Mouse (Mus musculus) central nervous system, embryonic 18 days (tissue): ENCODE results near the gene Itgb4. TPM values are rescaled to one million over a fixed set of nuclear protein-coding genes. Genes with fewer than 3 reads are reported as not detected.

Experiments used
- polyA plus RNA-seq: library from polyadenylated mRNA; depleted of rRNA; stranded (reverse); fragments of >200 nt; gene quantifications from 2 replicates; pipeline ENCODE4 v1.2.3, GENCODE M21; 2012; rRNA removed

Itgb4 gene
- polyA plus RNA-seq: 1.1 and 1.2 TPM in 2 replicates

DNA sequence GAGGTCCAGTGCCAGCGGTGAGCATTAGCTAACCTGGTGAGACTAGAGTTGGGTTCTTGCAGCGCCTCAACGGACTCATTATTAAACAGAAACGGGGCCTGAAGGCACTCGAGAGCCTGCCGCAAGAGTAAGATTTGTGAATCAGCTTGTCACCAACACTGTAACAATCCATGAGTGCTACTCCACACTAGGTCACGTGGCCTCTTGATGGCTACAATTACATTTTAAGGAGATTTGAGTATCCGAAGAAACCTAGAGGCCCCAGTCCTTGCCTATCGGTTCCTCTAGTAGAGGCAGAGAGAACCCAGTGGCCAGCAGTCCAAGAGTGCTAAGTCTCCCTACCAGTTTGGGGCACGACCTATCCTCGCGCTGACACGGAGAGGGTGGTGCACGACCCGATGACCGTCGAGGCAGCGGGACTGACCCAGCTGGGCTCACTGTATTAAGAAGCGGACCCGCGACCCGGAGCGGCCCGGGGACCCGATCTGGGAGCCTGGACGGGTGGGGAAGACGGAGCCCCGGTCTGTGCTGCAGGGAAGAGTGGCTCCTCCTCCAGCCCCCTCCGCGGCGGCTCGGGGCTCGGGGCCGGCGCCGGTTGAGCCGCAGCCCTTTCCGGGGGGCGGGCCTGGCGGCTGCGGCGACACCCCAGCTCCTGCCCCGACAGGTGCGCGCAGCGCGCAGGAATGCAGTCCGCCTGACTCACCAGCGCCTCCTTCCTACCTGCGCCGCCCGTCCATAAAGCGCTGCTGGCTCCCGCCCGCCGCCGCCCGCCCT is at the start of gene Itgb4:
TSS of gene Itgb4 (plus strand) at position 401 of the 774 bp plus-strand sequence.

GRCm38 (mm10) chr11:115933108-115933746 is 41.3 kb upstream of the Itgb4 start, which contains the start of the genes Sap30bp and Recql5:
Gene Sap30bp, plus strand, starts transcription at chr11:115933282.
Gene Recql5, minus strand, starts transcription at chr11:115933477.

DNA sequence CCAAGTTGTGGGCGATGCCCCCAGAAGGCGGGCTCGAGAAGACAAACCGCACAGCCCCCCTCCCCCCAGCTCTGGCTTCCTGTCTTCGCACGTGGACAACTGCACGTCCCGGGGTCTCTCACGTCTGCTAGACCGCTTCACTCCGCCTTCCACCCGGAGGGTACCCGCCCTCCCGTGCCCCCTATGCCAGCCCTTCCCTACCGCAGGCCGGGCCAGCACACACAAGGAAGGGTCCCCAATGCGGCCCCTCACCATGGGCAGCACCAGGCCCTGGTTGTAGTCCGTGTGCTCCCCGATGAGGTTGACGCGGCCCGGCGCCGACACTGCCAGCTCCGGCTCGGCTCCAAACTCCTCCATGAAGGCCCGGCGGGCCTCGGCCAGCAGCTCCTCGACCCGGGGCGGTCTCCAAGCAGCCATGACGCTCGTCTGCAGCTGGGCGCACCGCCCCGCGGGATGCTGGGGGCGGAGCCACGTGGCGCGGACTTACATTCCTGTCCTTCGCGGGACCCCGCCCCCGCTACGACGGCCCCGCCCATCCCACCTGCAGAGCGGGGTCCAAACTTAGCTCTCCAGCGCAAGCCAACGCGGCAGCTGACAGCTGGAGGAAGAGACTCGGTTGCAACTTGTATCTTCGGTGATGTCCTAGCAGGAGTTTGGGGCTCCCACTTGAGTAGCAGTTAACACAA is 37.9 kb downstream of the Itgb4 start, which contains the start of gene Galk1:
TSS of gene Galk1 (minus strand) at position 458 of the 686 bp plus-strand sequence.

GRCm38 (mm10) chr11:116027756-116028155 is 53.2 kb downstream of the Itgb4 start, which contains the start of gene H3f3b:
Gene H3f3b, minus strand, starts transcription at chr11:116027962.

GRCm38 (mm10) chr11:116030088-116030897 is 55.8 kb downstream of the Itgb4 start, which contains the start of gene Unk:
Gene Unk, plus strand, starts transcription at chr11:116030322.

Other genes with a start within 250 kb of the Itgb4 start
- 33.2 and 39.8 TPM in 2 replicates for gene Tmem94, start 209.3 kb upstream of the Itgb4 start, polyA plus RNA-seq
- gene Caskin2, start 161.1 kb upstream of the Itgb4 start, polyA plus RNA-seq: 11.0 and 11.8 TPM in 2 replicates
- gene Tsen54, start 160.0 kb upstream of the Itgb4 start, polyA plus RNA-seq: 24.4 and 26.9 TPM in 2 replicates
- 1.4 and 1.6 TPM in 2 replicates for gene Llgl2, start 150.7 kb upstream of the Itgb4 start, polyA plus RNA-seq
- gene Myo15b, start 116.3 kb upstream of the Itgb4 start, polyA plus RNA-seq: 0.13 and 0.22 TPM in 2 replicates
- 0.31 and 2.1 TPM in 2 replicates for gene Smim5, start 74.7 kb upstream of the Itgb4 start, polyA plus RNA-seq
- gene Smim6, start 62.7 kb upstream of the Itgb4 start, polyA plus RNA-seq: 0.11 TPM in 1 of 2 replicates, not detected in the other
- 60.5 and 68.3 TPM in 2 replicates for gene Sap30bp, start 41.4 kb upstream of the Itgb4 start, polyA plus RNA-seq
- 25.8 and 28.1 TPM in 2 replicates for gene Recql5, start 41.2 kb upstream of the Itgb4 start, polyA plus RNA-seq
- gene Galk1, start 38.0 kb downstream of the Itgb4 start, polyA plus RNA-seq: 36.4 TPM in 2 replicates
- 867 and 875 TPM in 2 replicates for gene H3f3b, start 53.3 kb downstream of the Itgb4 start, polyA plus RNA-seq
- gene Unk, start 55.6 kb downstream of the Itgb4 start, polyA plus RNA-seq: 48.3 and 48.5 TPM in 2 replicates
- gene Unc13d, start 103.3 kb downstream of the Itgb4 start, polyA plus RNA-seq: 0.57 and 0.70 TPM in 2 replicates
- gene Wbp2, start 112.3 kb downstream of the Itgb4 start, polyA plus RNA-seq: 132 and 148 TPM in 2 replicates
- gene Trim47, start 152.5 kb downstream of the Itgb4 start, polyA plus RNA-seq: 8.4 and 9.3 TPM in 2 replicates
- gene Trim65, start 156.4 kb downstream of the Itgb4 start, polyA plus RNA-seq: 3.0 and 3.3 TPM in 2 replicates
- 31.1 and 35.5 TPM in 2 replicates for gene Mrpl38, start 164.2 kb downstream of the Itgb4 start, polyA plus RNA-seq
- 150 and 152 TPM in 2 replicates for gene Fbf1, start 193.5 kb downstream of the Itgb4 start, polyA plus RNA-seq
- 57.2 and 60.7 TPM in 2 replicates for gene Ten1, start 224.1 kb downstream of the Itgb4 start, polyA plus RNA-seq
- gene Acox1, start 224.3 kb downstream of the Itgb4 start, polyA plus RNA-seq: 89.6 and 91.1 TPM in 2 replicates